Mouse (Mus musculus) G1E (cell line): Measurements from ENCODE around the gene Pkp4. TPM values are rescaled to one million over a fixed set of nuclear protein-coding genes. Genes with fewer than 3 reads are reported as not detected.

Experiments used
- ATAC-seq: 2 replicates; pipeline ENCODE4 v1.8.0; 2016; ENCODE audit warnings: mild to moderate bottlenecking; ENCODE audit not compliant: insufficient number of reproducible peaks, poor library complexity, low FRiP score, severe bottlenecking; ENCODE audit errors: extremely low read depth
- DNase-seq: peaks from one replicate; pipeline ENCODE4 v3.0.0; 2012; ENCODE audit warnings: low spot score
- H3K27me3 ChIP-seq: 2 replicates; pipeline ENCODE4 v1.6.1; 2012; ENCODE audit warnings: mild to moderate bottlenecking, low read length, inconsistent platforms; ENCODE audit not compliant: insufficient read depth
- H3K36me3 ChIP-seq: replicated peaks from 2 replicates; pipeline ENCODE3; 2012; ENCODE audit warnings: mild to moderate bottlenecking, inconsistent platforms
- H3K4me1 ChIP-seq: 2 replicates; pipeline ENCODE4 v1.6.1; 2012; ENCODE audit warnings: low read depth, low read length, inconsistent platforms, mixed read lengths; ENCODE audit not compliant: insufficient read depth
- H3K4me3 ChIP-seq: 2 replicates; pipeline ENCODE4 v1.5.1; 2012; ENCODE audit warnings: low read depth, mild to moderate bottlenecking, inconsistent platforms, low read length, moderate library complexity, mixed read lengths
- H3K9me3 ChIP-seq: replicated peaks from 2 replicates; pipeline ENCODE4 v1.6.1; 2012; ENCODE audit warnings: inconsistent platforms
- CTCF ChIP-seq: IDR thresholded peaks from 2 replicates; pipeline ENCODE4 v1.5.1; 2012; ENCODE audit warnings: low read depth, low read length, inconsistent platforms, mixed read lengths
- GATA1 ChIP-seq: IDR thresholded peaks from 2 replicates; pipeline ENCODE4 v1.6.1; 2012; ENCODE audit warnings: borderline replicate concordance, low read length, inconsistent platforms, mixed read lengths
- GATA2 ChIP-seq: IDR thresholded peaks from 2 replicates; pipeline ENCODE4 v1.6.1; 2012; ENCODE audit warnings: low read depth, low read length, inconsistent platforms, borderline replicate concordance
- POLR2AphosphoS5 ChIP-seq: IDR thresholded peaks from 2 replicates; pipeline ENCODE4 v1.6.1; 2012; ENCODE audit warnings: low read depth, low read length, inconsistent platforms; ENCODE audit not compliant: insufficient replicate concordance
- TAL1 ChIP-seq: conservative IDR thresholded peaks from 2 replicates; pipeline ENCODE4 v1.6.1; 2012; ENCODE audit warnings: low read depth, low read length, inconsistent platforms, mixed read lengths
- polyA plus RNA-seq: library from polyadenylated mRNA; stranded (reverse); fragments of >175 nt; gene quantifications from 2 replicates; pipeline ENCODE4 v1.2.3, GENCODE M21; 2012
- total RNA-seq, 2 experiments: library from RNA; stranded (forward) in 1 of 2; stranded (reverse) in 1 of 2; fragments of 200-1000 nt in 1 of 2; fragments of >200 nt in 1 of 2; fragmentation: Nextera tagmentation in 1 of 2; gene quantifications; 2 replicates each; pipeline ENCODE4 v1.2.3; 2014 to 2017

Pkp4 gene
- 61.0 and 80.8 TPM in 2 replicates for total RNA-seq (2014; fragmentation: Nextera tagmentation)
- 28.2 and 29.1 TPM in 2 replicates for total RNA-seq (2017)
- 58.7 and 80.5 TPM in 2 replicates for polyA plus RNA-seq

DNA sequence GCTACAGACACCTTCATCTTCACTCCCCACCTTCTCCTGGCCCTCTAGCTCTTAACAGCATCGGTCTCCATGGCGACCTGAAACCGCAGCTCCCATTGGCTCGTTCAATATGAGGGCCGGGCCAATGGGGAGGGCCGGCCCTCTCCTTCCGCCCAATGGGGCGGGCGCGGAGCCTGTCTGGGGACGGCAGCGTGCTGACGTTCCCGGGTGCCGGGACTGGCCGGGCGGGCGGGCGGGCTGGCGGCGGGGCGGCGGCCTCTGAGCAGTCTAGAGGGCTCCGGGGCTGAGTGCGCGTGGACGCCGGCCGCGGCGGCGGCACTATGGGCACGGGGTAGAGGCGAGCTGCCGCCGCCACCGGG is at the start of gene Pkp4, which contains the start of gene Ccdc148:
Gene Pkp4 (plus strand): TSS at position 246 of the 359 bp plus-strand sequence.
Gene Ccdc148 (minus strand): TSS at position 79 of the 359 bp plus-strand sequence.
- Histone ChIP-seq H3K9me3 (no peaks in the 10 kb centered on the region), H3K27me3 (peaks cover 5% of the 10 kb centered on the region; the same call in 1 of the 2 replicates), H3K36me3 (peaks cover 12% of the 10 kb centered on the region), H3K4me1 (peaks cover 37% of the 10 kb centered on the region), H3K4me3 (peak within 1 kb of the TSS; percentile 94)
- no peak for TF ChIP-seq GATA2
- TF ChIP-seq GATA1 = no peak
- no peak for TF ChIP-seq TAL1
- no peak for TF ChIP-seq CTCF
- TF ChIP-seq POLR2AphosphoS5 = no peak
- peak; percentile 99 for ATAC-seq
- peak; percentile 99 for DNase-seq

DNA sequence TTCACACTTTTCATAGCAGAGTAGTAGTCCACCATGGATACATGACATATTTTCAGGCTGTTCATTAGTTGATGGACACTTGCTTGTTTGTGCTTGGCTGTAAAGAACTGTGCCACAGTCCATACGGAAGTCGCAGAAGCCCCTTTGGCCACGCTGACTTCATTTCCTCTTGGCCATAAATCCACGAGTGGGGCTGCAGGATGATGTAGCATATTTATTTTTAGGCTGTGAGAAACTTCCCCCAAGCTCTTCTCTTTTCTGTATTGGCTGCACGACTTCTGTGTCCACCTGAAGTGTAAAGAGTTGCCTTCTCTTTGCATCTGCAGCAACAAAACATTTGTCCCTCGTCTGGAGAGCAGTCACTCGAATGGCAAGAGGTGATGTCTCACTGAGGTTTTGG is 31.6 kb upstream of the Pkp4 start:
- Histone ChIP-seq H3K9me3 (no peaks in the 10 kb centered on the region), H3K36me3 (no peaks in the 10 kb centered on the region), H3K4me3 (no peak overlapping the region), H3K27me3 (peaks cover 5% of the 10 kb centered on the region), H3K4me1 (no peaks in the 10 kb centered on the region)
- no peak for TF ChIP-seq CTCF
- no peak for TF ChIP-seq TAL1
- TF ChIP-seq POLR2AphosphoS5 = no peak
- TF ChIP-seq GATA1 = no peak
- no peak for TF ChIP-seq GATA2
- ATAC-seq (no peak), DNase-seq (no peak)

DNA sequence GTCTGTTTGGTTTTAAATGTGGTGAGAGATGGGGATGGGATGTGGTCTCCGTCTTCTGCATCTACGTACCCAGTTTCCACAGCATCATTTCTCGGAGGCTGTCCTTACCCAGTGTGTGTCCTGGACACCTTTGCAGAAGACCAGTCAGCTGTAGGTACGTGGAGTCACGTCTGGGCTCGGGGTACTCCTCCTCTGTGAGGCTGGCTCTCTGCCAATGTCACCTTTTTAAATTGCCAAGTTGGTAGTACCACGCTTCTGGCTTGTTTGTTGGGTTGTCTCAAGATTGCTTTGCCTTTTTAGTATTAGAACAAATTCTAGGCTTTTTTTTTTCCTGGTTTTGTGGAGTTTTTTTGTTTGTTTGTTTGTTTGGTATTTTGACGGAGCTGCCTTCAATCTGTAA is 30.8 kb upstream of the Pkp4 start:
- Histone ChIP-seq H3K4me3 (no peak overlapping the region), H3K4me1 (no peaks in the 10 kb centered on the region), H3K36me3 (no peaks in the 10 kb centered on the region), H3K9me3 (no peaks in the 10 kb centered on the region), H3K27me3 (peaks cover 5% of the 10 kb centered on the region)
- no peak for TF ChIP-seq TAL1
- TF ChIP-seq CTCF = no peak
- no peak for TF ChIP-seq POLR2AphosphoS5
- no peak for TF ChIP-seq GATA1
- no peak for TF ChIP-seq GATA2
- ATAC-seq (no peak), DNase-seq (no peak)

GRCm38 (mm10) chr2:59131044-59131443 is 29.6 kb upstream of the Pkp4 start:
- Histone ChIP-seq H3K36me3 (no peaks in the 10 kb centered on the region), H3K4me1 (no peaks in the 10 kb centered on the region), H3K4me3 (no peak overlapping the region), H3K9me3 (no peaks in the 10 kb centered on the region), H3K27me3 (peaks cover 8% of the 10 kb centered on the region)
- ATAC-seq (no peak), DNase-seq (no peak)
- no peak for TF ChIP-seq GATA1

- H3K27me3 ChIP-seq = peaks cover 19% of the 10 kb centered on the region
- no peaks in the 10 kb centered on the region for H3K36me3 ChIP-seq
- DNase-seq = no peak
- H3K4me1 ChIP-seq = peaks cover 8% of the 10 kb centered on the region
- no peaks in the 10 kb centered on the region for H3K9me3 ChIP-seq
- no peak for TF ChIP-seq CTCF
- no peak for TF ChIP-seq GATA1
- TF ChIP-seq TAL1 = no peak
- TF ChIP-seq GATA2 = no peak
- no peak for TF ChIP-seq POLR2AphosphoS5
- ATAC-seq = no peak
- H3K4me3 ChIP-seq = no peak overlapping the region
These were observed 5.2 kb upstream of the Pkp4 start for GRCm38 (mm10) chr2:59155428-59155827.

DNA sequence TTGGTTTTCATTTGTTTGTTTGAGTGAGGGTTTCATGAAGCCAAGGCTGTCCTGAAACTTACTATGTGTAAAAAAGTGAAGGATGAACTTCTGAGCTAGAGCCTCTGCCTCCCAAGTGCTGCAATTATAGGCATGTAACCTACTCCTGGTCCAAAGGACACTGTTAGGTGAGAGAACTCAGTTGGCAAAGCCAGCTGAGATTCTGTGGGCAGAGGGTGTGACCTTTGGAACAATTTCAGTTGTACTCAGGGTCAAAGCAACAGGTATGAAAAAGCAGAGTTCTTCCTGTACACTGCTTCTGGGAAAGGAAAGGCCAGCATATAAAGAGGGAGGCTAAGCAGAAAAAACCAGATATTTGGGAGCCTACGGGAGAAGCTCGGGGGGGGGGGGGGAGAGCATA is 2.5 kb upstream of the Pkp4 start:
- no peaks in the 10 kb centered on the region for H3K9me3 ChIP-seq

More for the DNA sequence above, 2.5 kb upstream of the Pkp4 start:
- Histone ChIP-seq H3K4me1 (peaks cover 22% of the 10 kb centered on the region), H3K27me3 (peaks cover 14% of the 10 kb centered on the region), H3K36me3 (no peaks in the 10 kb centered on the region), H3K4me3 (no peak overlapping the region)
- DNase-seq (no peak), ATAC-seq (no peak)
- TF ChIP-seq POLR2AphosphoS5 = no peak
- TF ChIP-seq CTCF = no peak
- no peak for TF ChIP-seq GATA2
- TF ChIP-seq GATA1 = no peak
- no peak for TF ChIP-seq TAL1
